Mouse (Mus musculus) brain, adult 2 months (tissue): ENCODE measurements around the gene Csf2rb.
"Not testable (repeated sequence)": the region's sequence is repeated elsewhere in the genome, so short reads cannot be mapped to it uniquely, and the experiment has no call there.

ENCODE experiments used
- DNase-seq: peaks from one replicate; pipeline ENCODE4 v3.0.0; 2011; ENCODE audit warnings: low read depth, low spot score

Csf2rb gene

GRCm38 (mm10) chr15:78327753-78328341 is 2.3 kb downstream of the Csf2rb start:
- not testable (repeated sequence) for DNase-seq

GRCm38 (mm10) chr15:78328520-78329097 is 3.1 kb downstream of the Csf2rb start:
- no peak for DNase-seq

- not testable (repeated sequence) for DNase-seq
Observed at GRCm38 (mm10) chr15:78329972-78330371, 4.4 kb downstream of the Csf2rb start.

- DNase-seq = no peak
Observed at GRCm38 (mm10) chr15:78330706-78331105, 5.2 kb downstream of the Csf2rb start.

- DNase-seq = no peak
Observed at GRCm38 (mm10) chr15:78331523-78332340, 6.2 kb downstream of the Csf2rb start.

- DNase-seq = no peak
Observed at GRCm38 (mm10) chr15:78332981-78333380, 7.4 kb downstream of the Csf2rb start.

GRCm38 (mm10) chr15:78334380-78334779 is 8.8 kb downstream of the Csf2rb start:
- no peak for DNase-seq

- DNase-seq = peak; percentile 70
Observed at GRCm38 (mm10) chr15:78339627-78340423, 14.3 kb downstream of the Csf2rb start.

- DNase-seq = not testable (repeated sequence)
Observed at GRCm38 (mm10) chr15:78340919-78341318, 15.4 kb downstream of the Csf2rb start.

- no peak for DNase-seq
Observed at GRCm38 (mm10) chr15:78343683-78344082, 18.1 kb downstream of the Csf2rb start.

GRCm38 (mm10) chr15:78344567-78344966 is 19.0 kb downstream of the Csf2rb start:
- DNase-seq = no peak

- DNase-seq = no peak
Observed at GRCm38 (mm10) chr15:78351586-78352165, 26.1 kb downstream of the Csf2rb start.

- peak; percentile 74 for DNase-seq
Observed at GRCm38 (mm10) chr15:78354958-78355357, 29.4 kb downstream of the Csf2rb start.

- no peak for DNase-seq
Observed at GRCm38 (mm10) chr15:78355548-78355947, 30.0 kb downstream of the Csf2rb start.

GRCm38 (mm10) chr15:78365916-78366315 is 40.4 kb downstream of the Csf2rb start:
- DNase-seq = no peak

- DNase-seq = peak; percentile 68
Observed at GRCm38 (mm10) chr15:78366875-78367274, 41.3 kb downstream of the Csf2rb start.

- peak; percentile 59 for DNase-seq
Observed at GRCm38 (mm10) chr15:78367811-78368210, 42.3 kb downstream of the Csf2rb start.

GRCm38 (mm10) chr15:78368926-78369346 is 43.4 kb downstream of the Csf2rb start:
- DNase-seq = peak; percentile 32

- DNase-seq = peak; percentile 41
Observed at GRCm38 (mm10) chr15:78369641-78370040, 44.1 kb downstream of the Csf2rb start.

GRCm38 (mm10) chr15:78372796-78373195 is 47.2 kb downstream of the Csf2rb start:
- no peak for DNase-seq

GRCm38 (mm10) chr15:78374204-78374603 is 48.7 kb downstream of the Csf2rb start:
- DNase-seq = peak; percentile 55
